Mouse (Mus musculus): ENCODE measurements at regions not wholly inside any gene's neighbourhood (a gene's known extent, or its start where the extent isn't known, plus 50 kb on each side); places are given as distances from the start of the nearest gene placed in this dataset.
A peak's percentile ranks its signal among the peaks of the same experiment; 100 is the strongest.

GRCm38 (mm10) chrX:57711914-57712313 is 208.4 kb upstream of the Gpr101 start:
- no peaks in the 10 kb centered on the region for H3K4me1 ChIP-seq
- peaks cover 17% of the 10 kb centered on the region; the same call in 1 of the 2 replicates for H3K27me3 ChIP-seq (replicated peaks; ENCODE audit: low read depth, poor library complexity, severe bottlenecking)
- H3K27ac ChIP-seq (replicated peaks): no peak overlapping the region
- no peak for DNase-seq (ENCODE audit: low spot score)
- H3K9me3 ChIP-seq: no peaks in the 10 kb centered on the region
- H3K4me3 ChIP-seq: no peak overlapping the region
- H3K36me3 ChIP-seq (replicated peaks): no peaks in the 10 kb centered on the region
- WGBS: 71% methylated on average over 6 of the region's 6 CpGs

- no peak overlapping the region for H3K27ac ChIP-seq (replicated peaks)
- H3K36me3 ChIP-seq (replicated peaks): no peaks in the 10 kb centered on the region
- H3K27me3 ChIP-seq (replicated peaks; ENCODE audit: low read depth, poor library complexity, severe bottlenecking): peaks cover 17% of the 10 kb centered on the region; the same call in 1 of the 2 replicates
- H3K4me3 ChIP-seq: no peak overlapping the region
- no peaks in the 10 kb centered on the region for H3K9me3 ChIP-seq
- no peaks in the 10 kb centered on the region for H3K4me1 ChIP-seq
- 65% methylated on average over 12 of the region's 12 CpGs for WGBS
- no peak for DNase-seq (ENCODE audit: low spot score)
Measured at GRCm38 (mm10) chrX:57709115-57709877, 205.7 kb upstream of the Gpr101 start.

DNA sequence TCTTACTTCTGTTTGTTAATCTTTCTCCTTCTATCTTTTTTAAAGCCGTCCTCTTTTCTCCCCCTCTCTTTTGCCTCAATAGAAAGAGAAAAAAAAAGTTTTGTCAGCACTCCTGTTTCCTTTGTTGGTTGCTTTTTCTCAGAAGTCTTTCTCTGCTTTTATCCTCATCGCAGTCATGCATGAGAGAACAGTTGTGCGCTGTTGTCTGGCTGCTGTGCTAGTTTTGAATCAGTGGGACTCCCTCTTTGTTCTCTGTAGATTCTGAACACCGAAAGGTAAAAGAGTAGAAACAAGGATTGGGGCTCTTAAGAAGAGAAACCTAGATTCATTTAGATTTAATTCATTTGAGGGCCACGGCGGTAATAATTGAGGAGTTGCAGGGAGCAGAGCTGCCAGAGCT is 204.9 kb upstream of the Gpr101 start:
- no peaks in the 10 kb centered on the region for H3K4me1 ChIP-seq
- WGBS: 56% methylated on average over 6 of the region's 6 CpGs
- no peak overlapping the region for H3K27ac ChIP-seq (replicated peaks)
- H3K27me3 ChIP-seq (replicated peaks; ENCODE audit: low read depth, poor library complexity, severe bottlenecking): peaks cover 13% of the 10 kb centered on the region; the same call in 1 of the 2 replicates
- DNase-seq (ENCODE audit: low spot score): no peak
- no peaks in the 10 kb centered on the region for H3K9me3 ChIP-seq
- no peaks in the 10 kb centered on the region for H3K36me3 ChIP-seq (replicated peaks)
- no peak overlapping the region for H3K4me3 ChIP-seq

GRCm38 (mm10) chrX:57707932-57708331 is 204.4 kb upstream of the Gpr101 start:
- peak; percentile 10 for DNase-seq (ENCODE audit: low spot score)
- H3K27ac ChIP-seq (replicated peaks): no peak overlapping the region
- peaks cover 13% of the 10 kb centered on the region; the same call in 1 of the 2 replicates for H3K27me3 ChIP-seq (replicated peaks; ENCODE audit: low read depth, poor library complexity, severe bottlenecking)
- no peaks in the 10 kb centered on the region for H3K4me1 ChIP-seq
- no peaks in the 10 kb centered on the region for H3K9me3 ChIP-seq
- H3K4me3 ChIP-seq: no peak overlapping the region
- H3K36me3 ChIP-seq (replicated peaks): no peaks in the 10 kb centered on the region
- WGBS: 40% methylated on average over 7 of the region's 7 CpGs

- Histone ChIP-seq H3K4me1 (no peaks in the 10 kb centered on the region), H3K9me3 (no peaks in the 10 kb centered on the region), H3K27ac (replicated peaks) (no peak overlapping the region), H3K36me3 (replicated peaks) (no peaks in the 10 kb centered on the region), H3K27me3 (replicated peaks; ENCODE audit: low read depth, poor library complexity, severe bottlenecking) (peaks cover 13% of the 10 kb centered on the region; the same call in 1 of the 2 replicates), H3K4me3 (no peak overlapping the region)
- 82% methylated on average over 3 of the region's 3 CpGs for WGBS
- no peak for DNase-seq (ENCODE audit: low spot score)
Measured at GRCm38 (mm10) chrX:57706683-57707308, 203.2 kb upstream of the Gpr101 start.

DNA sequence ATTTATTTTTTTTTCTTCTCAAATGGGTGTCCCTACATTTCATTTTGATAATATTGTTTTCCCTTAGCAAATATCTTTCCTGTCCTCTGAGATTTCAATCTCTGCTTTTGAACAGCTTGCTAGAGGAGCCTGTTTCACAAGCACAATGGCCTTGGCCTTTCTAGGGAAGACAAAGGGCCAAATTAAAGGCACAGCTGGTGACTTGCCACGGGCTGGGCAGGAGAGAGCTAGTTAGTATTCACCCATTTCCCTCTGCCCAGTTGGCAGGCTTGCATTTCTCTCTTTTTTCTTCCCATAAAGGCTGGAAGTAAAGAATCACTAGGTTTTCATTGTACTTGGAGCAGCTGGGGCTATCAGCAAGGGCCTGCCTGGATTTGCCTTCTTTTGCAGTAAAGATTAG is 188.9 kb upstream of the Gpr101 start:
- Histone ChIP-seq H3K36me3 (replicated peaks) (no peaks in the 10 kb centered on the region), H3K4me1 (no peaks in the 10 kb centered on the region), H3K9me3 (no peaks in the 10 kb centered on the region), H3K27ac (replicated peaks) (no peak overlapping the region), H3K27me3 (replicated peaks; ENCODE audit: low read depth, poor library complexity, severe bottlenecking) (no peaks in the 10 kb centered on the region), H3K4me3 (no peak overlapping the region)
- DNase-seq (ENCODE audit: low spot score): no peak
- WGBS: 26% methylated on average over 1 of the region's 1 CpGs

DNA sequence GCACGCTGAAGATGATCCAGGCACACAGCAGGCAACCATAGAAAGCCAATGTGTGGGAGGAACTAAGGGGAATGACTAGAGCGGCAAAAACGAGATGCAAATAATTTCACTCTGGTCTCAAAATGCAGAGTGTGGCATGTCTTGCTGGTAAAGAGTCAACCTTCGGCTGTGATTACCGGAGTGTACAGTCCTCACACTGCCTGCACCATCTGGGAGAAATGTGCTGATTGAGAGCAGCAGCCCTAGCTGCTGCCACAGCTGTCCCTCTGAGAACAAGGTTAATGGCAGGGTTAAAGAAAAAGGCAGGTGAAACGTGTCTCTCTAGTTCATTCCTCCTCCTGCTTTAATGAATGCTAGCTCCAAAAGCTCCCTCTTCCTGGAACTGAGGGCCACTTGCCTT is 173.2 kb upstream of the Gpr101 start:
- Histone ChIP-seq H3K4me1 (no peaks in the 10 kb centered on the region), H3K27ac (replicated peaks) (no peak overlapping the region), H3K4me3 (no peak overlapping the region), H3K36me3 (replicated peaks) (no peaks in the 10 kb centered on the region), H3K27me3 (replicated peaks; ENCODE audit: low read depth, poor library complexity, severe bottlenecking) (no peaks in the 10 kb centered on the region), H3K9me3 (no peaks in the 10 kb centered on the region)
- WGBS: 66% methylated on average over 6 of the region's 6 CpGs
- DNase-seq (ENCODE audit: low spot score): no peak

GRCm38 (mm10) chrX:57674955-57675354 is 171.4 kb upstream of the Gpr101 start:
- WGBS: 20% methylated on average over 6 of the region's 6 CpGs
- no peaks in the 10 kb centered on the region for H3K36me3 ChIP-seq (replicated peaks)
- H3K27ac ChIP-seq (replicated peaks): no peak overlapping the region
- peak; percentile 56 for DNase-seq (ENCODE audit: low spot score)
- H3K4me1 ChIP-seq: no peaks in the 10 kb centered on the region
- no peaks in the 10 kb centered on the region for H3K27me3 ChIP-seq (replicated peaks; ENCODE audit: low read depth, poor library complexity, severe bottlenecking)
- no peaks in the 10 kb centered on the region for H3K9me3 ChIP-seq
- H3K4me3 ChIP-seq: no peak overlapping the region

DNA sequence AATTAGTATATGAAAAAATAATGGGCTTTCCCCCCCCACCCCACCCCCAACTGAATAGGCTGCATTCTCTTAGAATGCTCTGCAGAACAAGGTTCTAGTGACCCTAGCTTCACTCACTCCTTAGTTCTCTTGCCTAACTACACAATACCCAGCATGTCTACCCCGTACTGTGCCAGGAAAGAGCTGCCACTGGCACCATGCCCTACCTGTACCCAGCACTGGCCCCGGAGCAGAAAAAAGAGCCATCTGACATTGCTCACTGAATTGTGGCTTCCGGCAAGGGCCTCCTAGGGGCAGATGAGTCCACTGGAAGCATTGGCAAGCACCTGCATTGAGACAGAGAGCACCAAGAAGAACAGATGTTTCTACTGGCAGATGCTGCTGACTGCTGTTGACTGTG is 156.0 kb upstream of the Gpr101 start:
- H3K4me3 ChIP-seq: no peak overlapping the region
- H3K36me3 ChIP-seq (replicated peaks): no peaks in the 10 kb centered on the region
- 91% methylated on average over 3 of the region's 3 CpGs for WGBS
- no peak for DNase-seq (ENCODE audit: low spot score)
- no peaks in the 10 kb centered on the region for H3K9me3 ChIP-seq
- no peaks in the 10 kb centered on the region for H3K27me3 ChIP-seq (replicated peaks; ENCODE audit: low read depth, poor library complexity, severe bottlenecking)
- no peaks in the 10 kb centered on the region for H3K4me1 ChIP-seq
- no peak overlapping the region for H3K27ac ChIP-seq (replicated peaks)

GRCm38 (mm10) chrX:57656035-57656434 is 152.5 kb upstream of the Gpr101 start:
- Histone ChIP-seq H3K9me3 (no peaks in the 10 kb centered on the region), H3K36me3 (replicated peaks) (no peaks in the 10 kb centered on the region), H3K27ac (replicated peaks) (no peak overlapping the region), H3K4me3 (no peak overlapping the region), H3K27me3 (replicated peaks; ENCODE audit: low read depth, poor library complexity, severe bottlenecking) (no peaks in the 10 kb centered on the region), H3K4me1 (no peaks in the 10 kb centered on the region)
- WGBS: 71% methylated on average over 2 of the region's 2 CpGs
- no peak for DNase-seq (ENCODE audit: low spot score)

- Histone ChIP-seq H3K27me3 (replicated peaks; ENCODE audit: low read depth, poor library complexity, severe bottlenecking) (no peaks in the 10 kb centered on the region), H3K4me1 (no peaks in the 10 kb centered on the region), H3K36me3 (replicated peaks) (no peaks in the 10 kb centered on the region), H3K27ac (replicated peaks) (no peak overlapping the region), H3K4me3 (no peak overlapping the region), H3K9me3 (no peaks in the 10 kb centered on the region)
- 68% methylated on average over 3 of the region's 3 CpGs for WGBS
- no peak for DNase-seq (ENCODE audit: low spot score)
Measured at GRCm38 (mm10) chrX:57655483-57655882, 151.9 kb upstream of the Gpr101 start.
